Mouse (Mus musculus) lung, adult 2 months (tissue): ENCODE data around the gene Atp1a1.

ENCODE experiments used
- CTCF ChIP-seq: fragments of 200-500 bp; IDR thresholded peaks from 2 replicates; pipeline ENCODE4 v1.5.1; 2011; ENCODE audit warnings: mild to moderate bottlenecking, low read length, control low read depth; ENCODE audit not compliant: insufficient read depth
- POLR2A ChIP-seq: fragments of 200-500 bp; IDR thresholded peaks from 2 replicates; pipeline ENCODE4 v1.6.1; 2011; ENCODE audit warnings: low read depth, mild to moderate bottlenecking, control low read depth, low read length, borderline replicate concordance; ENCODE audit errors: extremely low read depth

- no peak for TF ChIP-seq POLR2A
- TF ChIP-seq CTCF: no peak
Observed at GRCm38 (mm10) chr3:101574463-101575193, 29.9 kb downstream of the Atp1a1 start.
